In the genomic region with DNA sequence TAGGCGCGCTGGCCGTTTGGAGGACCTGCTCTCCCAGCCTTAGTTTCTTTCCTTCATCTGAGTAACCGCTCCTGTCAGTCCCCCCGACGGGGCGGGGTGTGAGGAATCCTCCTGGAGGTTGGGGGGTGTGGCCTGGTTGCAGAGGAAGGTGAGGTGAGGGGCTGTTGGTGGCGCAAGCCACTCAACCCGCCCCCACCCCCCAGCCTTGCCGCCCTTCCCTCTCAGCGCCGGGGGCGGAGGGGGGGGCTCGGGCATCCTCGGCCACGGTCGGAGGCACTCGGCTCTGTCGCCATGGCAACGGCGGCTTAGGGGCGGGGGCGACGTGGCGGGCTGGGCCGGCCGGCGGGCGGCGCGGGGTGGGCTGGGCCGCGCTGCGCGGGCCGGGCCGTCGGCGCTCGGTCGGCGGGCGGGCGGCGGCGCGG, we compare ENCODE assay signal across 8 mouse cellular contexts.
A peak's percentile ranks its signal among the peaks of the same experiment; 100 is the strongest.
DNase-seq lines count a peak whose midpoint lies in the region; ATAC-seq and TF ChIP-seq lines count a peak whose summit lies in the region.

No protein-coding gene starts in this region.

- peak overlapping the region; percentile 87 for H3K4me2 ChIP-seq in forebrain, postnatal 0 days (ENCODE audit: low read depth)
- H3K4me2 ChIP-seq in hindbrain, embryonic 14.5 days (replicated peaks) = peak overlapping the region; percentile 90

- DNase-seq in B cell, adult 2 months = peak; percentile 44 to 52
- DNase-seq in adrenal gland, adult 8-10 months = peak; percentile 58
- peak; percentile 93 for DNase-seq in forebrain, postnatal 0 days
- DNase-seq in hindbrain, embryonic 14.5 days (ENCODE audit: low spot score) = peak; percentile 88
- DNase-seq in left cerebral cortex, postnatal 14 days (ENCODE audit: low spot score in 2 of 2) = peak; percentile 69 to 83
- peak; percentile 87 to 92 for DNase-seq in right cerebral cortex, postnatal 10 days (ENCODE audit: low spot score in 2 of 2)
- peak; percentile 87 for DNase-seq in yolk sac, embryonic 10.5 days (ENCODE audit: low spot score)

- ATAC-seq in forebrain, postnatal 0 days = peak; percentile 80
- peak; percentile 85 for ATAC-seq in hindbrain, embryonic 14.5 days (ENCODE audit: low FRiP score)

- WGBS in forebrain, postnatal 0 days = under 1% methylated on average over 21 of the region's 47 CpGs
- 3% methylated on average over 22 of the region's 47 CpGs for WGBS in hindbrain, embryonic 14.5 days

- peak overlapping the region; percentile 96 for H3K9ac ChIP-seq in forebrain, postnatal 0 days
- peak overlapping the region; percentile 98 for H3K9ac ChIP-seq in hindbrain, embryonic 14.5 days

- peak overlapping the region; percentile 88 for H3K4me3 ChIP-seq in forebrain, postnatal 0 days (ENCODE audit: low read depth, low read length)
- peak overlapping the region; percentile 96 for H3K4me3 ChIP-seq in hindbrain, embryonic 14.5 days (replicated peaks; ENCODE audit: low read length)
- peak overlapping the region; percentile 89 for H3K4me3 ChIP-seq in megakaryocyte, embryonic 14.5 days (replicated peaks)

- no peak for TF ChIP-seq CTCF in forebrain, postnatal 0 days (IDR thresholded peaks at IDR 0.05; ENCODE audit: low read depth)

- H3K36me3 ChIP-seq in forebrain, postnatal 0 days (ENCODE audit: insufficient read depth) = no peaks in the 10 kb centered on the region
- H3K36me3 ChIP-seq in hindbrain, embryonic 14.5 days (replicated peaks; ENCODE audit: control insufficient read depth, insufficient read depth) = no peaks in the 10 kb centered on the region
- no peaks in the 10 kb centered on the region for H3K36me3 ChIP-seq in megakaryocyte, embryonic 14.5 days (replicated peaks; ENCODE audit: low read length)

- peak overlapping the region; percentile 87 for H3K27ac ChIP-seq in forebrain, postnatal 0 days (ENCODE audit: low read depth, low read length)
- peak overlapping the region; percentile 91 for H3K27ac ChIP-seq in hindbrain, embryonic 14.5 days

- peaks cover 13% of the 10 kb centered on the region for H3K4me1 ChIP-seq in forebrain, postnatal 0 days (ENCODE audit: insufficient read depth)
- peaks cover 32% of the 10 kb centered on the region for H3K4me1 ChIP-seq in hindbrain, embryonic 14.5 days (replicated peaks; ENCODE audit: control insufficient read depth, insufficient read depth, low read length)
- H3K4me1 ChIP-seq in megakaryocyte, embryonic 14.5 days = peaks cover 50% of the 10 kb centered on the region

- intact Hi-C loops in left cerebral cortex, postnatal 14 days (cut with DNase I) = loop anchor here (5.0 kb wide), 1 partner anchor 66 kb away; no protein-coding TSS in a partner anchor

- no peaks in the 10 kb centered on the region for H3K27me3 ChIP-seq in forebrain, postnatal 0 days (ENCODE audit: insufficient read depth, low read length)
- no peaks in the 10 kb centered on the region for H3K27me3 ChIP-seq in hindbrain, embryonic 14.5 days (ENCODE audit: control insufficient read depth, insufficient read depth, low read length)
- H3K27me3 ChIP-seq in megakaryocyte, embryonic 14.5 days (replicated peaks) = peaks cover 92% of the 10 kb centered on the region

- no peaks in the 10 kb centered on the region for H3K9me3 ChIP-seq in forebrain, postnatal 0 days (ENCODE audit: low read length)
- H3K9me3 ChIP-seq in hindbrain, embryonic 14.5 days (ENCODE audit: control insufficient read depth, low read length) = no peaks in the 10 kb centered on the region
- H3K9me3 ChIP-seq in megakaryocyte, embryonic 14.5 days = peaks cover 11% of the 10 kb centered on the region

Comparison
In these comparisons a context has a peak if more than half of its experiments do, and no peak if none do; other contexts are left out.
1. Peak in every context shown above with its lines: DNase-seq, ATAC-seq, H3K4me3 ChIP-seq and H3K27ac ChIP-seq.